Mouse (Mus musculus) midbrain, embryonic 15.5 days (tissue): ENCODE results near the gene Gmcl1. TPM values are rescaled to one million over a fixed set of nuclear protein-coding genes. Genes with fewer than 3 reads are reported as not detected.

ENCODE experiments used
- ATAC-seq: fragments of 200-750 bp; cut with Nextera tagmentation; replicated peaks from 2 replicates; pipeline ENCODE4 v1.8.0; 2017; ENCODE audit warnings: moderate TSS enrichment
- H3K27ac ChIP-seq: fragments of 300-500 bp; sonication (generic); 2 replicates; pipeline ENCODE4 v1.5.1; 2015; ENCODE audit warnings: mild to moderate bottlenecking, inconsistent platforms
- H3K27me3 ChIP-seq: fragments of 300-500 bp; sonication (generic); replicated peaks from 2 replicates; pipeline ENCODE4 v1.6.1; 2015; ENCODE audit warnings: inconsistent platforms
- H3K36me3 ChIP-seq: fragments of 300-500 bp; sonication (generic); replicated peaks from 2 replicates; pipeline ENCODE4 v1.6.1; 2015; ENCODE audit warnings: inconsistent platforms
- H3K4me1 ChIP-seq: fragments of 300-500 bp; sonication (generic); 2 replicates; pipeline ENCODE4 v1.6.1; 2015; ENCODE audit warnings: inconsistent platforms
- H3K4me2 ChIP-seq: fragments of 300-500 bp; sonication (generic); 2 replicates; pipeline ENCODE4 v1.6.1; 2015; ENCODE audit warnings: inconsistent platforms, mild to moderate bottlenecking, moderate library complexity
- H3K4me3 ChIP-seq: fragments of 300-500 bp; sonication (generic); 2 replicates; pipeline ENCODE4 v1.5.1; 2015; ENCODE audit warnings: mild to moderate bottlenecking, inconsistent platforms
- H3K9ac ChIP-seq: fragments of 300-500 bp; sonication (generic); 2 replicates; pipeline ENCODE4 v1.6.1; 2015; ENCODE audit warnings: mild to moderate bottlenecking, inconsistent platforms
- H3K9me3 ChIP-seq: fragments of 300-500 bp; sonication (generic); 2 replicates; pipeline ENCODE4 v1.6.1; 2016; ENCODE audit warnings: inconsistent platforms
- WGBS: fragments of 180-500 bp; shearing (Covaris S2); methylation state at CpG from one replicate; pipeline ENCODE4 v1.1.7; 2015; ENCODE audit warnings: mixed read lengths; 5-methylcytosine and 5-hydroxymethylcytosine counted together
- polyA plus RNA-seq: library from polyadenylated mRNA; unstranded; fragments of >200 nt; fragmentation: Nextera tagmentation; extraction: Ambion mirVana; gene quantifications from 2 replicates; pipeline ENCODE4 v1.2.1, GENCODE M21; 2015

The Gmcl1 gene
- polyA plus RNA-seq, 1 experiment from 2014 or later, result 33.8 TPM

DNA sequence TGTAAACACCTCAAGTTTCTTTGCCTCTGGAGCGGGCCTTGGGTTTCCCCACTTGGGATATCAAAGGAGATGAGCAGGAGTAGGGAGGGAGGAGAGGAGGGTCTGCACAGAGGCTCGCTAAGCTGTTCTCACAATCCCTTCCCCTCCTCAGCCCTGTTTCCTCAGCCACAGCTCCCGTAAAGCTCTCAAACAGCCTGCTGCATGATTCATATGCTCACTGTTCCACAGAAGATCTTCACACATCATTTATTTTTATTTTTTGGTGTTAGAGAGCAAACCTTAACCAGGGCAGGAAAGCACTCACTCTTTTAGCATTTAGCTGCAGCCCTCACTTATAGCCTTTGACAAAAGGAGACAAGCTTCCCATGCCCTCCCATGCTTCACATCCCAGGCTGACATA, 11.2 kb downstream of the Gmcl1 start:
- WGBS, result 70% methylated on average over 3 of the region's 3 CpGs
- no peak overlapping the region for H3K27ac ChIP-seq
- no peaks in the 10 kb centered on the region for H3K4me1 ChIP-seq
- no peak for ATAC-seq
- H3K9me3 ChIP-seq, result no peaks in the 10 kb centered on the region
- no peaks in the 10 kb centered on the region for H3K27me3 ChIP-seq
- H3K36me3 ChIP-seq, result peaks cover 14% of the 10 kb centered on the region; the same call in 1 of the 2 replicates
- no peak overlapping the region for H3K9ac ChIP-seq
- no peak overlapping the region for H3K4me2 ChIP-seq
- no peak overlapping the region for H3K4me3 ChIP-seq

DNA sequence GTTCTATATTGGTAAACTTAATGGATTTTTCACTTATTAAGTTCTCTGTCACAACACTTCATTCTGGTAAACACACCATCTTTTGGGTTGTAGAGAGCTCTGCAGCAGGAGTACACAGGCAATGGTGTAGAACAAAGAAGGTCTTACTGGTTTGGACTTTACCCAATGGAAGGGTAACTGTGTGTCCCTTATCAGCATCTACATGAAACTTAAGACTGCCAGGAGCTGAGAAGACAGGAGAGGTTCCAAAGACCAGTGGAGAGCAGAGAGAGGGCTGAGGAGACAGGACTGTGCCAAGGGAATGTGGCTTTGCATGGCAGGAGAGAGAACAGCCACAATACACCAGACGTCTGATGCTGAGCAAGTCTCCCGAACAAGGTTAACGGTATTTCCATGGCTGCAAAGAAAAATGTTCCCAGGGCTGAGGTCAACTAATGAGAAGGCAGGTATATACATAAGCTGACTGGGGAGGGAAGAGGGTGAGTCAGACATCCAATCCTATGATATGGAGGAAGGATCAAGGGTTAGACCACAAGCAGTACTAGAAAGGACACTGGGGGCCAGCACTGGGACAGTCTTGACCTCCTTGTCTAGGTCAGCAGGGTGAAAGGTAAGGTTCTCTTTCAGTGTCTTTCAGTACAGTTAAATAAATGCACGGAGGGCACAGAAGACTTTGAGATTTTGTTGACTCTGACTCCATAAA, 25.0 kb downstream of the Gmcl1 start:
- no peak overlapping the region for H3K4me3 ChIP-seq
- no peaks in the 10 kb centered on the region for H3K4me1 ChIP-seq
- no peaks in the 10 kb centered on the region for H3K27me3 ChIP-seq
- H3K36me3 ChIP-seq, result peaks cover 43% of the 10 kb centered on the region
- no peak overlapping the region for H3K9ac ChIP-seq
- no peak overlapping the region for H3K27ac ChIP-seq
- WGBS, result 86% methylated on average over 4 of the region's 4 CpGs
- H3K9me3 ChIP-seq, result no peaks in the 10 kb centered on the region
- no peak for ATAC-seq
- no peak overlapping the region for H3K4me2 ChIP-seq

DNA sequence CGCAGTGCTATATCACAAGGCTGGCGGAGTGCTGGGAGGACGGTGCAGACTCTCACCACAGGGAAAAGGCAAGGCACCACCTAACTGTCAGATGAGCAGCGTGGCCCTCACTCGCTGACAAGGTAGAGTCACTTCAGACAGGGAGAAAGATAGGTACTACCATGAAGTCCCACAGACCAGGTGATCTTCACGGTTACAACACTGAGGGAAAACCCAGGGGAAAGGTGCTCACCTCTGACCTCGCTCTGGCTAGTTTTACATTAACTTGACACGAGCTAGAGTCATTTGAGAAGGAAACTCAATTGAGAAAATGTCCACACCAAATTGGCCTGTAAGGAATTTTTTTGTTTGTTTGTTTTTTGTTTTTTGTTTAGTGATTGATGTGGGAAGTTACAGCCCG, 30.6 kb downstream of the Gmcl1 start:
- H3K9ac ChIP-seq, result no peak overlapping the region
- H3K27me3 ChIP-seq, result no peaks in the 10 kb centered on the region
- ATAC-seq, result no peak
- H3K4me3 ChIP-seq, result no peak overlapping the region
- no peaks in the 10 kb centered on the region for H3K4me1 ChIP-seq
- no peak overlapping the region for H3K27ac ChIP-seq
- no peak overlapping the region for H3K4me2 ChIP-seq
- no peaks in the 10 kb centered on the region for H3K9me3 ChIP-seq
- WGBS, result 93% methylated on average over 9 of the region's 9 CpGs
- H3K36me3 ChIP-seq, result peaks cover 70% of the 10 kb centered on the region

DNA sequence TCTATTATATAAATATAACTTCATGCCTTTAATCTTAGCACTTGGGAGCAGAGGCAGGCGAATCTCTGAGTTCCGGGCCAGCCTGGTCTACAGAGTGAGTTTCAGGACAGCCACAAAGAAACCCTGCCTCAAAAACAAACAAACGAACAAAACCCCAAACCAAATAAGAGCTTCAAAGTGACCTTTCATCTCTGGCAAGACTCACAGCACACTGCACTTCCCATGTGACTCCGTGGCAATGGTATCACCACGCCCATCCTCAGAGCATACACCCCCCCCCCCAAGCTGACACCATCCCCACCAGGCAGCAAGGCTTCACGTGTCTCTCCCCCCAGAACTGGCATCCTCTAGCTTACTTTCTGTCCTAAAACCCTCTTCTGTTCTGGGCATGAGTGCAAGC, 35.3 kb downstream of the Gmcl1 start:
- H3K27me3 ChIP-seq, result no peaks in the 10 kb centered on the region
- no peak for ATAC-seq
- no peak overlapping the region for H3K27ac ChIP-seq
- H3K36me3 ChIP-seq, result peaks cover 60% of the 10 kb centered on the region
- no peak overlapping the region for H3K4me2 ChIP-seq
- WGBS, result 89% methylated on average over 6 of the region's 6 CpGs
- no peak overlapping the region for H3K4me3 ChIP-seq
- no peaks in the 10 kb centered on the region for H3K4me1 ChIP-seq
- H3K9me3 ChIP-seq, result no peaks in the 10 kb centered on the region
- H3K9ac ChIP-seq, result no peak overlapping the region

DNA sequence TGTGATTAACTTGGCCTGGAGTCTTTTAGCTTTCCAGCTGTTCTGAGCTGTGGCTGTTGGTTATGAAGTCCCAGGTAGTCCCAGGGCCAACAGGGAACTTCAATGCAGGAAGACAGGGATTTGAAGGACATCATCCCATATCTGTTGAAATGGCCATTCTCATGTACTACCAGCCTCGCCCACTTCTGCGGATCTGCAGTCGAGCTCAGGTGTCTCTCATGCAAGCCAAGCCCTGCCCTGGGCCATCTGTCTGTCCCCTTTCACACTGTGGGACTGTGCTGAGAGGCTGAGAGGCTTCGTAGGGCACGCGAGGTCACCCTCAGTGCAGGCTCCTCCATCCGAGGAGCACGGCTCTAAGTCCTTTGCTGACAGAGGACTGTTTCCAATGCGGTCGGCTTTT, 37.0 kb downstream of the Gmcl1 start:
- Histone ChIP-seq H3K9me3 (no peaks in the 10 kb centered on the region), H3K36me3 (peaks cover 51% of the 10 kb centered on the region), H3K4me2 (no peak overlapping the region), H3K27me3 (no peaks in the 10 kb centered on the region), H3K27ac (no peak overlapping the region), H3K9ac (no peak overlapping the region), H3K4me3 (no peak overlapping the region), H3K4me1 (no peaks in the 10 kb centered on the region)
- 87% methylated on average over 10 of the region's 10 CpGs for WGBS
- ATAC-seq, result no peak

DNA sequence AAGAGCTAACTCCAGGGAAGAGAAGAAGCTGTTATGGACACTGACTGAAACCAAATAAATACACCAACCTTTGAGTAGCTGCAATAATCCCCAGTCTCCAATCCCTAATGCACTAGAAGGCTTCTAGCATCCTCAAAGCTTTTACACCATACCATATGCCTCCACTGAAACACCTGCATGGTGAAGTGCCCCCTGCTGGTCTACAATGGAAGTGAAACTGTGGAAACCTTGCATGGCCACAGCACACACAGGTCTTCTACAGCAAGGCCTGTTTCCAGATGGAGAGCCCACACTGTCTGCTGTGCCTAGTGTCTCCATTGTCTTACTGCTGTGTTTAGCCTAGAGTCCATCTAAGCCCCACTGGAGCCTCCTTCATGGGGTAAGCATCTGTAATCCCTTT, 38.7 kb downstream of the Gmcl1 start:
- H3K4me1 ChIP-seq, result no peaks in the 10 kb centered on the region
- H3K36me3 ChIP-seq, result peaks cover 49% of the 10 kb centered on the region

DNA sequence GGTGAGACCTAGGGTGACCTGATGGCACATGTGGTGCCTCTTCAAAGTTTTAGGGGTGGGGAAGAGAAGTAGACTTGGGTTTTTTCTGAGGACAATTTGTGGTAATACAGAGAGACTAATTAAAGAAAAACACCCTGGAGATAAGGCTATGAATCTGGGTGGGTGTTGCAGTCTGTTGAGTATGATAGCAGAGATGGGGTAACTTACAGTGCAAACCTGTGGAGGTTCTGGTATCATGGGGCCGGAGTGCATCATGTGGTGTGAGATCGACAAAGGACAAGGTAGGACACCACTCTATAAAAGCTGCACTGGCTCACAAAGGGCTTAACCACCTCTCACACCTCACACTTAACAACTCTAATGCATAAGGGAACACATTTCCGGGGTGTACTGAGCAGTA, 43.5 kb downstream of the Gmcl1 start:
- Histone ChIP-seq H3K36me3 (peaks cover 34% of the 10 kb centered on the region; the same call in 1 of the 2 replicates), H3K27ac (no peak overlapping the region), H3K4me1 (peaks cover 3% of the 10 kb centered on the region; the same call in 1 of the 2 replicates), H3K9ac (no peak overlapping the region), H3K27me3 (no peaks in the 10 kb centered on the region), H3K9me3 (no peaks in the 10 kb centered on the region), H3K4me2 (no peak overlapping the region), H3K4me3 (no peak overlapping the region)
- no peak for ATAC-seq
- 94% methylated on average over 3 of the region's 3 CpGs for WGBS

More for the DNA sequence above, 38.7 kb downstream of the Gmcl1 start:
- no peaks in the 10 kb centered on the region for H3K27me3 ChIP-seq
- no peak overlapping the region for H3K4me2 ChIP-seq
- H3K9me3 ChIP-seq, result no peaks in the 10 kb centered on the region
- H3K27ac ChIP-seq, result no peak overlapping the region
- no peak overlapping the region for H3K4me3 ChIP-seq
- no peak for ATAC-seq
- no peak overlapping the region for H3K9ac ChIP-seq

DNA sequence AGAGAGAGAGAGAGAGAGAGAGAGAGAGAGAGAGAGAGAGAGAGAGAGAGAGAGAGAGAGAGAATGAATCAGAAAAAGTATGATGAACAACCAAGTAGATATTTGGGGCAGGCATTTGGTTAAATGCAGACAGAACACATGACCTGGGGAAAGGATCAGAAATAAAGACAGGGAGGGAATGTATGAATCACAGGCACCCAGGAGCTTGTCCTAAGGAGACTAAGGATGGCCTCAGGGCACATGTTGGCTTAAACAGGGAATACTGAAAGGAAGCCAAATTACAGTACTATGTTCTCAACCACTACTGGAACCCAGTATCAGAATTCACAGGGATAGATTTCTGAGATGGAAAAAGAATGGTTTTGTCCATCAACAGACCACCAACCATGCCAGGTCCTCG, 46.2 kb downstream of the Gmcl1 start:
- H3K9ac ChIP-seq, result no peak overlapping the region
- H3K9me3 ChIP-seq, result no peaks in the 10 kb centered on the region
- H3K36me3 ChIP-seq, result peaks cover 37% of the 10 kb centered on the region; the same call in 1 of the 2 replicates
- no peak overlapping the region for H3K4me3 ChIP-seq
- no peak for ATAC-seq
- H3K27me3 ChIP-seq, result no peaks in the 10 kb centered on the region
- H3K4me1 ChIP-seq, result peaks cover 14% of the 10 kb centered on the region
- no peak overlapping the region for H3K27ac ChIP-seq
- 66% methylated on average over 1 of the region's 1 CpGs for WGBS
- no peak overlapping the region for H3K4me2 ChIP-seq

DNA sequence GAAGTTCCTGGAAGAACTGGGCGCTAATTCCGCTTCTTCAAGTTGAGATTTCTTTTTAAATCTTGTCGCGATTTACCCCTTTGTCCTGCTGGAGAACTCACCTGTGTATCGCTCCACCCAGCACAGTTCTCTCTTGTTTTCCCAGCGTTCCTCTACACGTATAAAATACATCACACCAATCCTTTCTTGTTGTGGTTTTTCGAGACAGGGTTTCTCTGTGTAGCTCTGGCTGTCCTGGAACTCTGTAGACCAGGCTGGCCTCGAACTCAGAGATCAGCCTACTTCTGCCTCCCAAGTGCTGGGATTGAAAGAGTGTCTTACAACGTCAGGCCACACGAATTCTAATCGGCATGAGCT, 48.5 kb downstream of the Gmcl1 start:
- Histone ChIP-seq H3K4me3 (peak overlapping the region; percentile 85), H3K4me2 (peak overlapping the region; percentile 80), H3K4me1 (peaks cover 14% of the 10 kb centered on the region), H3K9ac (peak overlapping the region; percentile 85), H3K9me3 (no peaks in the 10 kb centered on the region), H3K36me3 (peaks cover 35% of the 10 kb centered on the region; the same call in 1 of the 2 replicates), H3K27me3 (no peaks in the 10 kb centered on the region), H3K27ac (no peak overlapping the region; the same call in 1 of the 2 replicates)
- 36% methylated on average over 12 of the region's 12 CpGs for WGBS
- ATAC-seq, result 0 out of 2 replicates have a peak, but pooled peaks have one; percentile 30

DNA sequence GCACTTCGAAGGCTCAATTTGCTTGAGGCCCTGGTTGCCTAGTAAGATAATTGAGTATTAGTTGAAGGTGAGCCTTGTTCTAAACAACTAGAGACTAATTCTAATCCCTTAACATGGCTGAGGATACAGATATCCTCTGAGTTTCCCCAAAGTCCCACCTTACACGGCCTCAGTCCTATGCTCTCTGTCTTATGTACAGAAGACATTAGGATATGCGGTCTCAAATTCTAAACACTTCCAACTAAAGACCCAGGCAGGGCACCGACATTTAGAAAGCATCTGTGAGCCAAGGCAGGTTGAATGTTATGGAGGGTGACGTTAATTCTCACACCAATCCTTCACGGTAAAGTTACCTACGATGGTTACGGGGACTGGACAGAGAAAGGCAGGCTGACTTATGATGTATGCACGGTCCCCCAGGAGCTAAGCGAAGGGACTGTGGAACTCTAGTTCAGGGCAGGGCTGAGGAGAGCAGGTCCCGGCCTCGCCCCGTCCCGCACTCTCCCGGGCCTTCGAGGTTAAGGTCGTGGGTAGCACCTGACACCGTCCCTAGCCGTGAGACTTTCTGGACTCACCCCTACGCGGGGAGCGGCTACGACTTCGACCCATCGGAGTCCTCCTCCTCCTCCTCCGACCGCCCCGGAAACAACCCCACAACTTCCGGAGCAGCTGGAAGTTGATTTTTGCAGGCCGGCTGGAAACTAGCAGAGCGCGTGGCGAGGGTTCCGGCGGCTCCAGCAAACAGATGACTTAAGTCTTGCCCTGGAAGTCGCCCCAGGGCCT, 49.1 kb downstream of the Gmcl1 start, which contains the start of gene Snrnp27:
Gene Snrnp27, minus strand, starts transcription at position 651 of the 783 bp plus-strand sequence.
- peak within 1 kb of the TSS; percentile 85 for H3K9ac ChIP-seq
- 3% methylated on average over 36 of the region's 36 CpGs for WGBS
- peak; percentile 90 for ATAC-seq
- H3K36me3 ChIP-seq, result peaks cover 36% of the 10 kb centered on the region; the same call in 1 of the 2 replicates
- H3K27me3 ChIP-seq, result no peaks in the 10 kb centered on the region
- no peaks in the 10 kb centered on the region for H3K9me3 ChIP-seq
- peaks cover 14% of the 10 kb centered on the region for H3K4me1 ChIP-seq
- peak within 1 kb of the TSS; percentile 80 for H3K4me2 ChIP-seq
- peak within 1 kb of the TSS; percentile 64 for H3K27ac ChIP-seq
- H3K4me3 ChIP-seq, result peak within 1 kb of the TSS; percentile 85

DNA sequence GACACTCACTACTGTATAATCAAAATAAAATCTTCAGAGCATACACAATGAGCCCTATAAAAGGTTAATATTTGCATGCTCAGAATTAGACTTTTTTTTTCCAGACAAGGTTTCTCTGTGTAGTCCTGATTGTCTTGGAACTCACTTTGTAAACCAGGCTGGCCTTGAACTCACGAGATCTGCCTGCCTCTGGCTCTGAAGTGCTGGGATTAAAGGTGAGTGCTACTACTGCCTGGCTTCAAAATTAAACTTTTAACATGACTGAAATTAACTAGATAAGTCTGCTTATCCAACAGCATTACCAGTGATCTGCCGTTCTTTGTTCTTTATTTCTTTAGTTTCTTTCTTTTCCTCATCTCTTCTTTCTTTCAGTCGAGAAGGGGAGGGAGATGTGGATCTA, 51.9 kb downstream of the Gmcl1 start:
- peaks cover 46% of the 10 kb centered on the region; the same call in 1 of the 2 replicates for H3K36me3 ChIP-seq

DNA sequence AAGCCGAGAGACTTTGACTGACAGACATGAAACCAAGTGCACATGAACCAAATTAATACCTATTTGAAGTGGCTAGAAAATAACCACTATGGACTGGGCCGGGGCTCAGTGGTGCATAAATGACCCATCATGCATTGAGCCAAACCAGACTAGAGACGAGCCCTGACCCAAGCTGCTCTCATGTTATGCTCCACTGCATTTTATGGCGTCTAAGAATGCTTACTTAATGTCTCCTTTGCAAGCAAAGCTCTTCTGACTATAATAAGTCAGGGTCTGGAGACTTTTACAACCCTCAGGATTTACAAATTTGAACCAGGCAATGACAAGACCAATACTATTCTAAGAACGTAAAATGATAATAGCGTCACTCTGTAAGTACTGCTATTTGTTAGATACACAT, 54.8 kb downstream of the Gmcl1 start:
- peaks cover 3% of the 10 kb centered on the region for H3K4me1 ChIP-seq
- no peak overlapping the region for H3K27ac ChIP-seq
- peaks cover 61% of the 10 kb centered on the region; the same call in 1 of the 2 replicates for H3K36me3 ChIP-seq
- WGBS, result 81% methylated on average over 6 of the region's 6 CpGs
- H3K27me3 ChIP-seq, result no peaks in the 10 kb centered on the region
- H3K4me3 ChIP-seq, result no peak overlapping the region
- H3K9ac ChIP-seq, result no peak overlapping the region
- no peaks in the 10 kb centered on the region for H3K9me3 ChIP-seq
- no peak for ATAC-seq
- H3K4me2 ChIP-seq, result no peak overlapping the region

More for the DNA sequence above, 51.9 kb downstream of the Gmcl1 start:
- no peaks in the 10 kb centered on the region for H3K9me3 ChIP-seq
- H3K4me1 ChIP-seq, result peaks cover 14% of the 10 kb centered on the region
- no peak overlapping the region for H3K9ac ChIP-seq
- WGBS, result 94% methylated on average over 3 of the region's 3 CpGs
- no peak overlapping the region for H3K4me2 ChIP-seq
- H3K27me3 ChIP-seq, result no peaks in the 10 kb centered on the region
- no peak overlapping the region for H3K27ac ChIP-seq
- H3K4me3 ChIP-seq, result no peak overlapping the region
- no peak for ATAC-seq
